Mouse (Mus musculus): ENCODE measurements around the gene Neurod6. TPM values are rescaled to one million over a fixed set of nuclear protein-coding genes. Genes with fewer than 3 reads are reported as not detected.

Neurod6 gene
- total and polyA plus RNA-seq, 3 experiments, result not detected

- no peak for TF ChIP-seq MEF2A (IDR thresholded peaks at IDR 0.05; ENCODE audit: extremely low read depth, insufficient replicate concordance, low read depth, low read length, poor library complexity, severe bottlenecking)
- no peak for TF ChIP-seq HCFC1 (IDR thresholded peaks at IDR 0.05; ENCODE audit: low read depth, low read length)
- no peak for TF ChIP-seq RAD21 (IDR thresholded peaks at IDR 0.05; ENCODE audit: low read depth, low read length)
- no peak for TF ChIP-seq MAFK (IDR thresholded peaks at IDR 0.05; ENCODE audit: borderline replicate concordance, low read depth, low read length)
- no peak for TF ChIP-seq CTCF (IDR thresholded peaks at IDR 0.05 in 2 of 3, conservative IDR thresholded peaks at IDR 0.05 in 1 of 3; ENCODE audit: control insufficient read depth in 1 of 3, insufficient read depth in 1 of 3, low read depth in 2 of 3, low read length in 3 of 3, poor library complexity in 1 of 3, severe bottlenecking in 1 of 3)
- no peak for TF ChIP-seq TAL1 (IDR thresholded peaks at IDR 0.05; ENCODE audit: low read length)
- TF ChIP-seq ZMIZ1 (IDR thresholded peaks at IDR 0.05; ENCODE audit: low read depth, low read length), result no peak
- TF ChIP-seq GATA1 (IDR thresholded peaks at IDR 0.05; ENCODE audit: low read depth, low read length), result no peak
- TF ChIP-seq CHD2 (IDR thresholded peaks at IDR 0.05; ENCODE audit: low read length), result no peak
- TF ChIP-seq UBTF (IDR thresholded peaks at IDR 0.05; ENCODE audit: borderline replicate concordance, insufficient read depth, low read depth, low read length), result no peak
- no peak for TF ChIP-seq RCOR1 (IDR thresholded peaks at IDR 0.05; ENCODE audit: low read depth, low read length)
Observed at GRCm38 (mm10) chr6:55704061-55704758, 23.1 kb upstream of the Neurod6 start.

GRCm38 (mm10) chr6:55700392-55701386 lies 19.6 kb upstream of the Neurod6 start:
- no peak overlapping the region for H3K4me3 ChIP-seq (ENCODE audit: control insufficient read depth in 1 of 2, insufficient read depth in 1 of 2, low read depth in 2 of 2, low read length in 2 of 2)
- DNase-seq (ENCODE audit: low read depth, low spot score), result no peak
- H3K9me3 ChIP-seq (replicated peaks; ENCODE audit: insufficient read depth, low read length), result no peaks in the 10 kb centered on the region
- no peak overlapping the region for H3K9ac ChIP-seq (ENCODE audit: control insufficient read depth, low read depth, low read length, poor library complexity, severe bottlenecking)
- H3K79me2 ChIP-seq (ENCODE audit: control insufficient read depth, insufficient read depth, low read length, poor library complexity), result no peaks in the 10 kb centered on the region
- TF ChIP-seq TCF12 (IDR thresholded peaks at IDR 0.05; ENCODE audit: low read depth, low read length) (no peak), MAFK (IDR thresholded peaks at IDR 0.05; ENCODE audit: borderline replicate concordance, low read depth, low read length) (no peak), MYB (IDR thresholded peaks at IDR 0.05; ENCODE audit: low read depth, low read length) (no peak), SMC3 (IDR thresholded peaks at IDR 0.05; ENCODE audit: low read depth, low read length) (no peak), POLR2AphosphoS2 (IDR thresholded peaks at IDR 0.05; ENCODE audit: low read length) (no peak), NRF1 (IDR thresholded peaks at IDR 0.05; ENCODE audit: insufficient read depth, low read depth, low read length, poor library complexity, severe bottlenecking) (no peak), MAX (IDR thresholded peaks at IDR 0.05; ENCODE audit: low read length) (no peak), MAZ (IDR thresholded peaks at IDR 0.05; ENCODE audit: low read depth, low read length) (no peak), ZNF384 (IDR thresholded peaks at IDR 0.05; ENCODE audit: low read depth, low read length) (no peak), GABPA (IDR thresholded peaks at IDR 0.05; ENCODE audit: low read depth, low read length) (no peak), TAL1 (IDR thresholded peaks at IDR 0.05; ENCODE audit: low read length) (no peak), MEF2A (IDR thresholded peaks at IDR 0.05; ENCODE audit: extremely low read depth, insufficient replicate concordance, low read depth, low read length, poor library complexity, severe bottlenecking) (no peak), TBP (IDR thresholded peaks at IDR 0.05; ENCODE audit: low read depth, low read length) (no peak)
- H3K36me3 ChIP-seq (ENCODE audit: control insufficient read depth in 1 of 2, insufficient read depth in 2 of 2, low read length in 2 of 2), result no peaks in the 10 kb centered on the region
- no peaks in the 10 kb centered on the region for H3K4me1 ChIP-seq (ENCODE audit: control insufficient read depth in 1 of 2, insufficient read depth in 2 of 2, low read length in 2 of 2)
- H3K27me3 ChIP-seq (ENCODE audit: control insufficient read depth in 1 of 2, insufficient read depth in 2 of 2, low read length in 2 of 2), result no peaks in the 10 kb centered on the region
- no peak overlapping the region for H3K27ac ChIP-seq (ENCODE audit: control insufficient read depth, low read depth, low read length)

More at GRCm38 (mm10) chr6:55704061-55704758, 23.1 kb upstream of the Neurod6 start:
- Histone ChIP-seq H3K9me3 (replicated peaks; ENCODE audit: insufficient read depth, low read length) (no peaks in the 10 kb centered on the region), H3K4me3 (ENCODE audit: control insufficient read depth in 1 of 2, insufficient read depth in 1 of 2, low read depth in 2 of 2, low read length in 2 of 2) (no peak overlapping the region), H3K9ac (ENCODE audit: control insufficient read depth, low read depth, low read length, poor library complexity, severe bottlenecking) (no peak overlapping the region), H3K36me3 (ENCODE audit: control insufficient read depth in 1 of 2, insufficient read depth in 2 of 2, low read length in 2 of 2) (no peaks in the 10 kb centered on the region), H3K4me1 (ENCODE audit: control insufficient read depth in 1 of 2, insufficient read depth in 2 of 2, low read length in 2 of 2) (no peaks in the 10 kb centered on the region), H3K27me3 (ENCODE audit: control insufficient read depth in 1 of 2, insufficient read depth in 2 of 2, low read length in 2 of 2) (no peaks in the 10 kb centered on the region), H3K79me2 (ENCODE audit: control insufficient read depth, insufficient read depth, low read length, poor library complexity) (no peaks in the 10 kb centered on the region), H3K27ac (ENCODE audit: control insufficient read depth, low read depth, low read length) (no peak overlapping the region)
- DNase-seq (ENCODE audit: low read depth, low spot score), result no peak

Data from MEL (cell line).